Mouse (Mus musculus) liver, adult (tissue): ENCODE measurements around the gene Lrrc28.

Source experiments
- GATA4 ChIP-seq: IDR thresholded peaks from 2 replicates; pipeline ENCODE4 v1.6.1; 2014; ENCODE audit warnings: mild to moderate bottlenecking, low read length; ENCODE audit not compliant: insufficient replicate concordance

Gene Lrrc28

GRCm38 (mm10) chr7:67654668-67655067 is 9.6 kb upstream of the Lrrc28 start:
- TF ChIP-seq GATA4 = no peak

- TF ChIP-seq GATA4 = no peak
These were observed 7.1 kb upstream of the Lrrc28 start for GRCm38 (mm10) chr7:67652211-67652610.

DNA sequence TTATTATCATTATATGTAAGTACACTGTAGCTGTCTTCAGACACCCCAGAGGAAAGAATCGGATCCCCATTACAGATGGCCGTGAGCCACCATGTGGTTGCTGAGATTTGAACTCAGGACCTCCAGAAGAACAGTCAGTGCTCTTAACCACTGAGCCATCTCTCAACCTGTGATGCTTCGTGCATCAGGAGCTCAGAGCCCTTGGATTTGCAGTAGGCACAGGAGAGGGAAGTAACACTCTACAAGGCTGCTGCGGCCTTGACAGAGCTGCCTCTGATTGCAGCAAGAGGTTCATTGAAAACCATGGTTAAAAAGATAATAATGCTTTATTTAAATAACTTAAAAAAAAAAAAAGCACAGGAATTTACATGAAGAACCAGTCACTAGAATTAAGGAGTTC is 3.3 kb upstream of the Lrrc28 start:
- no peak for TF ChIP-seq GATA4

GRCm38 (mm10) chr7:67647277-67647676 is 2.2 kb upstream of the Lrrc28 start, which contains the start of gene Ttc23:
Gene Ttc23, plus strand, starts transcription at chr7:67647410.
- TF ChIP-seq GATA4 = no peak

- no peak for TF ChIP-seq GATA4
These were observed 1.1 kb upstream of the Lrrc28 start for GRCm38 (mm10) chr7:67646131-67646530.

DNA sequence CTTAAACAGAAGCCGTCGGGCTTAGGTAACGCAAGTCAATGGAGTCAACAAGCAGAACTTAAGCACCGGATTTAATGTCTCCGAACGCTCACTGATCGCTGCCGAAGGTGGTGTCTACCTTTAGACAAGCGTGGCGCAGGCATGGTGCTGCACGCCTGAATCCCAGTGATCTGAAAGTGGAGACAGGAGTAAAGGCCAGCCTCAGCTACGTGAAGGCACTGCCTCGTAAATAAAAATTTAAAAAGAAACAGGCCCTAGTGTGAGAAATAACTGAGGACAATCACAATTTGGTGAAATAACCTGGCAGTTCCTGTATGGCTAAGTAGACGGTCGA is 580 bp upstream of the Lrrc28 start:
- no peak for TF ChIP-seq GATA4

- no peak for TF ChIP-seq GATA4
These were observed 777 bp downstream of the Lrrc28 start for GRCm38 (mm10) chr7:67644291-67644690.

DNA sequence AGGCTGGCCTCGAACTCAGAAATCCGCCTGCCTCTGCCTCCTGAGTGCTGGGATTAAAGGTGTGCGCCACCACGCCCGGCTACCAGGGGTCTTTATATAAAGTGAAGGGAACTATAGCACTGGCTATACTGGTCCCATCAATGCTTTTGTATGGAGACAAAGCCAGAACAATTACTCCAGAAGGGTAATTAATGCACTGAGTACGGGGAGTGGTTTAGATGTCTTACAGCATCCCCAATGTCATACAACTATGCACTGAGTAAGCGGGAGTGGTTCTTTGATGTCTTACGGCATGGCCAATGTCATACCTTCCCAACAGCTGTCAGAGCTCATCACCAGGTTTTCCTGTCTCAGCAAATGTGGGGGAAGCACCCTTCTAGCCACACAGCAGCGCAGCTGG is 2.1 kb downstream of the Lrrc28 start:
- no peak for TF ChIP-seq GATA4

GRCm38 (mm10) chr7:67639006-67639405 is 6.1 kb downstream of the Lrrc28 start:
- TF ChIP-seq GATA4 = no peak

DNA sequence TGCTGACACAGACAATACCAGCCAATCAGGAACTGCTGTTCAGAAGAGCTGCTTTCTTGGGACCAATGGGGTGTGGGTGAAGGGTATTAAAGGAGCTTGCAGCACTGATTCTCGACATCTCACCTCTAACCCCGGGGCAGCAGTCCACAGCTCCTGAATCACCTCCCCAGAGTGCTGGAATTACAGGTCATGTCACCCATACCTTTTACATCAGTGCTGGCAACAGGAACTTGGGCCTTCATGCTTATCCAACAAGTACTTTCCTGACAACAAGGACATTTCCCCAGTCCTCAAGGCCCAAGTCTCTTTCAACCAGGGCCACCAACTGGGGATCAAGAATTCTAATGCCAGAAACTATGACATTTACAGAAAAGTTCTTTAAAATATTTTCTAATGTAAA is 8.9 kb downstream of the Lrrc28 start:
- TF ChIP-seq GATA4 = no peak

- TF ChIP-seq GATA4 = no peak
These were observed 10.9 kb downstream of the Lrrc28 start for GRCm38 (mm10) chr7:67634210-67634609.

- no peak for TF ChIP-seq GATA4
These were observed 12.7 kb downstream of the Lrrc28 start for GRCm38 (mm10) chr7:67632380-67632779.

- no peak for TF ChIP-seq GATA4
These were observed 14.3 kb downstream of the Lrrc28 start for GRCm38 (mm10) chr7:67630817-67631216.

- TF ChIP-seq GATA4 = no peak
These were observed 15.4 kb downstream of the Lrrc28 start for GRCm38 (mm10) chr7:67629681-67630080.

DNA sequence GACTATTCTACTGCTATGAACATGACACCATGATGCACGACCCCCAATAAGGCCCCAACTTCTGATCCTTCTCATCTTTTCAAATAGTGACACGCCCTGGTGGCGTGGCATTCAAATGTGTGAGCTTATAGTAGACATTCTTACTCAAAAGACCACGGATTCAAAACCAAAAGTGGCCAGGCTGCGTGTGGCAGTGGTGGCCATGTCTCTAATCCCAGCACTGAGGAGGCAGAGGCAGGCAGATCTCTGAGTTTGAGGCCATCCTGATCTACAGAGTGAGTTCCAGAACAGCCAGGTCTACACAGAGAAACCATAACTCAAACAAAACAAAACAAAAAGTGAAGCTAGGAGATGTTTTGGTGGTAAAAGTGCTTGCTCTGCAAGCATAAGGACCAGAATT is 18.4 kb downstream of the Lrrc28 start:
- no peak for TF ChIP-seq GATA4

- no peak for TF ChIP-seq GATA4
These were observed 22.9 kb downstream of the Lrrc28 start for GRCm38 (mm10) chr7:67622151-67622550.

- no peak for TF ChIP-seq GATA4
These were observed 25.2 kb downstream of the Lrrc28 start for GRCm38 (mm10) chr7:67619836-67620235.

DNA sequence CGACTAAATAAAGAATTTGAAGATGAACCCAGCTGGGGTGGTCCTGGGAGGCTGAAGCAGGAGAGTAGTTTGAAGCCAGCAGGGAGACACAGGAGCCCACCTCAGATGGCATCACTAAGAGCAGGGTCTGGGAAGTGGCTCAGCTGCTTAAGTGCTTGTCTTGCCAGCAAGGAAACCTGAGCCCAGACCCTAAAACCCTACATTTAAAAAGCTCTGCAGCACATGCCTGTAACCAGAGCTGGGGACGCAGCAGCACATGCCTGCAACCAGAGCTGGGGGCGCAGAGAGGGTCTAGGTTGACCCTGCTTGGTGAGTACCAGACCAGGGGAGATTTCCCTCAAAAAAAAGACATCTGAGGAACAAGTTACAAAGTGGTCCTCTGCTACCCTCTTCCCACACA is 26.8 kb downstream of the Lrrc28 start:
- no peak for TF ChIP-seq GATA4
